Mouse (Mus musculus) R1 (cell line): ENCODE results near the gene Cox17.

Experiments
- DNase-seq: peaks from one replicate; pipeline ENCODE4 v3.0.0-alpha.2; 2018; ENCODE audit warnings: low read depth, low spot score

The Cox17 gene

DNA sequence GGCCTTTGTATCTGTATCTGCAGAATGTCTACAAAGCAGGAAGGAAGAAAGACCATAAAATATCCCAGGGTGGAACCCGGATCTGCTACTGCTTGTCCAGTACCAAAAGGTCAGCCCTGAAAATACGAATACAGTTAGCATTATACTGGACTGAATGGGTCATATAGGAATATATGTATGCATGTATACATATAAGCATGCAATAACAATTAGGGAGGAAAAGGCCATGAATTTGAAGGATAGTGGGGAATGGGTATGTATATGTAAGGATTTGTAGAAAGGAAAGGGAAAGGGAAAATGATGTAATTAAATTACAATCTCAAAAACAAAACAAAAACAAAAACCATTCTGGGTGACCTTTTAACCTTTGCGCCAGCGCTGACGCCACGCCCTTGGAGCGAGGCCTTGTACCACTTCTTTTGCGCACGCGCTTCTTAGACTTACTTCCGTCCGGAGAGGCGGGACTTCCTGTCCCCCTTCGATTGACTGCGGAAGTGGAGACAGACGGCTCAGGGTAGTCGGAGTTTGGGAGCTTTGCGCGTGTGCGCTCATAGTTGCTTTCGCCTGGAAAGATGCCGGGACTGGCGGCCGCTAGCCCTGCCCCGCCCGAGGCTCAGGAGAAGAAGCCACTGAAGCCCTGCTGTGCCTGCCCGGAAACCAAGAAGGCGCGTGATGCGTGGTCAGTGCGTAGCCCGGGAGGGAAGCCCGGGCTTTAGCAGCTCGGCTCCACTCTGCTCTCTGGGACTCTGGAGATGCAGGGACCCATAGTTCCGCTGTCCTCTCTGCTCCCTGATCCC is at the start of gene Cox17, which contains the start of gene Gm21987:
Cox17 (plus strand) TSS at position 463 of the 797 bp plus-strand sequence.
Gm21987 (plus strand) TSS at position 512 of the 797 bp plus-strand sequence.
- DNase-seq, result peak; percentile 98

DNA sequence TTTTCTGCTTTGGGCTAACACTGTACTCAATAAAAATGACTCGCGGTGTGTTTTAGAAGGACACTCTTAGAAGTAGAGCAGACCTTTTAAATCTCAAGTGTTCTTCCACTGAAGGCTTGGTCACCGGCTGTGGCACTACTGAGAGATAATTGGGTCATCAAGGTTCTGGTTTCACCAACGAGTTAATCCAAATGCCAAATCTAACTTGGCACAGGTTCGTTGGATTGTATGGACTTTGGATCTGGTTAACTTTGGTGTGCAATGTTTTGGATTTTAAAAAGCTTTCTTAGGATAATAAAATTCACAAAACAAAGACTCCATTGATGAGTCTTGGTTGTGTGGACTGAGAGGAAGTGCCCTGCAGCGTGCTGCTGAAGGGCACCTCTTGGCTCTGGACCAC is 48.4 kb upstream of the Cox17 start:
- no peak for DNase-seq

DNA sequence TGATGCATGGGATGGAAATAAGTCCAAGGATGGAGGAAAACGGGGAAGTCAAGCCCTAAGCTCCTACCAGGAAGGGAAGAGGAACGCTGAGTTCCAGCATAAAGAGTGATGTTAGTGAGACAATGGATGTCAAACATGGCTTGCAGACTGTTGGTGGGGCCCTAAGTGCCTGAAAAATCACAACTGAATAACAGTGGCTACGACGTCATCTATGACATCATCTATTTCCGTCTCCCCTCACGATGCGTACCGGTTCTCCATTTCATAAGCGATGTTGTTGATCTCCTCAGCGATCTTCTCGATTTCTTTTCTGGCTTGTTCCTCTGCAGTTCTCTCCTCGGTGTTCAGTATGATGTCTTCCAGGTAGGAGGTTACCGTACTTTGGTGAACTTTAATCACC is 44.4 kb upstream of the Cox17 start:
- no peak for DNase-seq

DNA sequence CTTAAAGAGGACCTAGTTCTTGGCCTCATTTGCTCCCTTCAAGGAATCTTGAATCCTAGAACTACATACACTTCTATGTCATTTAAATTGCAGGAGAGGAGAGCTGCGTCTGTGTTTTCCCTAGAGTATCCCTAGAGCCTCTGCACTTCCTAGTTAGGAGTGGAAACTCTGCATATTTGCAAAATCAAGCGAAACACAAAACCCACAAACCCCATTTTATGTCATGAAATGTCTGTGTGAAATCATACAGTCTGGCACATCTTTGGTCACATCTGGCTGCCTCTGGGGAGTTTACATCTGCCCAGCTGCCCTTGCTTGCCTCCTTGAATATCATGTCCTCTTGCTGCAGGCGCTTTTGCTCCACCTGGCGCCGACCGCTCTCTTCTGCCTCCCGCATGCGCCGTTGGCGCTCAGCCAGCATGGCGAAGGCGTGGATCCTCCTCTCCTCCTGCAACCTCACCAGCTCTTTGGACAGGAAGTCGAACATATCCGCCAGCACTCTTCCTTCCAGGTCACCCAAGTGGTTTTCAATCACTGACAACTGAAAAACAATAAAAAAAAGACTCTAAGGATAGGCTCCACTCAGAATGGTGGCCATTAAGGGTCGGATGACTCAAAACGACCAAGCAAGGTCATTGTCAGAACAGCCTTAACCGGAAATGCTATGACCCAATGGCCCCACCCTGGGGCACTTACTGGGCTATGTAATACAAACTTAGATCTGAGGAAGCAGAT is 42.2 kb upstream of the Cox17 start:
- peak; percentile 82 for DNase-seq

DNA sequence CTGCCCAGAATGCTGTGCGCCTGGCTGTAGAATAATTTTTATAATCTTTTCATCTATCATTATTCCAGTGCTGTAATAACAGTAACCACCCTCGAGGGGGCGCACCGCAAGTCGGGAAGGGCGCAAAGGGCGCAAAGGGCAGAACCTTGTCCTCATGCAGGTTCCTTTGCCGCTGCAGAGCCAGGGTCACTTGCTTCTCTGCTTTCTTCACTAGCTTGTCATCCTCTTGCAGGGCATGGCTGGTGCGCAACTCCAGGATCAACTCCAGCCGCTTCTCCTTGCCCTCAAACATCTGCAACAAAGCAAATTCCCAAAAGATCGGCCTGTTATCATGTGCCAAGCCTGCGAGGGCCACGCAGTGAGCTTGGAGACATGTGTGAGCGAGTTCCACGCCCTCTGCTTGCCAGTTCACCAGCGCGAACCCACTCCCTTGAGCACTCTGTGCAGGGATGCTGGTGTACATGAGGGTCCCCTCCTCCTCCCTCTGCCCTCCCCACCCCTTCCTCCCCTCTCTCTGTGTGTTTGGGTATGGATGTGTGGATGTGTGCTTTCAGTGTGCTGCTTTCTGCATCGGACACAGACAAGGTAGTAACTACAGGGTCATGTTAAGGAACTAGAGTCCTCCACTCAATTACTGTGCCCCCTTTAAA is 40.1 kb upstream of the Cox17 start:
- peak; percentile 62 for DNase-seq

DNA sequence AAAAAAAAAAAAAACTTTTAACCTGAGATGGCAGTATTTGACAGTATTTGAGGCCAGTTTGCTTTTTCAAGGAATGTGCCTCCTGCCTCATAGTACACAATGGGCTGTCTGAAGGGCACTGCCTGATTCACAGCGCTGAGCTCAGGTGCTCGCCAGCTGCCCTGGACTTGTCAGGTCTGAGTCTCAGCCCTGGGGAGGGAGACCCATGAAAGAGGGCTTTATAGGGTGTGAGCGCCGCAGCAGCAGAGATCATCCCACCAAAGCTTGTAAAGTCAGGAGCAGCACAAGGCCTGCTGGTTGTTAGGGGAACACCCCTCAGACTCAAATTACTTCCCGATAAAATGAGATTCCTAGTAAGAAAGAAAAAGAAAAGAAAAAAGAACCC is 39.6 kb upstream of the Cox17 start:
- DNase-seq, result peak; percentile 18

DNA sequence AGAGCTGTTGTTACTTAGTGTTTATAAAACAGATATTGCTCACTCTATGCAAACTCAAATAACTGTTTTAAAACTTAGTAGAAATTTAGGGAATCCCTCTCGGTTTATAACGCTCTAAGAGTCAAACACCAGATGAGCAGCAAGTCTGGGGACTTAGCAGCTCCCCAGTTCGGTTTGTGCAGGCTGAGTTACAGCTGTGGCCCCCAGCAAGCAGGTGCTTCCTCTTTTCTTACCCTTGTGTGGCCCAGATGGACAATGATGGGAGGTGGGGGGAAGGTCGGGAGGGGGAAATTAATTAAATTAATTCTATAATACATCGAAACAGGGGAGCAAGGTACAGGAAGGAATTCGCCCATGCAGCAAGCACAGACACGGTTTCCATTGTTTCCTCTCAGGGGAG is 39.1 kb upstream of the Cox17 start:
- no peak for DNase-seq

DNA sequence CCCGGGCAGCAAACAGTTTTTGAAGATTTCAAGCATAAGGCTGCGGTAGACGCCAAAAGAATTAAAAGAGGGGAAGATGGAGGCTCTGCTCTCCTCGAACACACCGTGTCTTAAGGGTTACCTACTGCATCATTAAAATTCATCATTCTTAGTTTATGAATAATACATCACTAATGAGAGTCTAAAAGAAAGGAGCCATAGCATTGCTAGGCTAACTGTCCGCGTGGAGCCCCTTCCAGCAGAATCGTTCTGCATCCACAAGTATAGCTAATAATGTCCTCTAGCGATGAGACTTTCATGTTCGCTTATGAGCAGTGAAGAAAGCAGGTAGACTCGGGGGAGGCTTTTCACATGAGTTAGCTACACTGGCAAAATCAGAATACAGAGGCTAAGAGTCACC is 38.6 kb upstream of the Cox17 start:
- no peak for DNase-seq

DNA sequence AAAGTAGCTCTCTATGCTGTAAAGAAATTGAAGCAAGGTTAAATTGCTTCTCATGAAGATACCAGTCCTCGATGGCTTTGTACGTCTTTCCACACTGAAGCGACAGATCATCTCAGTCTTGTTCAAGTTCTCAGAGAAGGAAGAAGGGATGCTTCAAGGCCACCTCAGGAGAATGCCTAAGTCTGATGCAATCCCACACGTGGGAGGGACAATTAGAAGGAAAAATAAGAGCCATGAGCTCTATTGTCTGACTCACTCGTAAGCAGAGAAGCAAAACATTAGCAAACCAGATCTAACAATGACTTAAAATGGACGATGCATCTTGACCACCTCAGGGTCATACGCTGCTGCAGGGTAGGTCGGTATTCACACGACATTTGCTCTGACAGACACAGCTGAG is 28.3 kb upstream of the Cox17 start:
- no peak for DNase-seq

DNA sequence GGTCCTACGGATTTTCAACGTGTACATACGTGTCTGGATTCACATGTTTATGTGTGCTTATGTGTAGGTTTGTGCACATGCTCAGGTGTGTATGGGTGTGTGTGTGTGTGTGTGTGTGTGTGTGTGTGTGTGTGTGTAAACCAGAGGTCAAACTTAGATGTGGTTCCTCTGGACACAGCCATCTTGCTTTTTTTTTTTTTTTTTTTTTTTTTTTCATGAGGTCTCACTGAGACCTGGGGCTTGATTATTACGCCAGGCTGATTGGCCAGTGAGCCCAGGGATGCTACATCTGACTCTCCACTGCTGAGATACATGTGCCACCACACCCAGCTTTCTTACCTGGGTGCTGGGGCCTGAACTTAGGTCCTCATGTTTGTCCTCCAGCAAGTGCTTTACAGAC is 27.7 kb upstream of the Cox17 start:
- no peak for DNase-seq

DNA sequence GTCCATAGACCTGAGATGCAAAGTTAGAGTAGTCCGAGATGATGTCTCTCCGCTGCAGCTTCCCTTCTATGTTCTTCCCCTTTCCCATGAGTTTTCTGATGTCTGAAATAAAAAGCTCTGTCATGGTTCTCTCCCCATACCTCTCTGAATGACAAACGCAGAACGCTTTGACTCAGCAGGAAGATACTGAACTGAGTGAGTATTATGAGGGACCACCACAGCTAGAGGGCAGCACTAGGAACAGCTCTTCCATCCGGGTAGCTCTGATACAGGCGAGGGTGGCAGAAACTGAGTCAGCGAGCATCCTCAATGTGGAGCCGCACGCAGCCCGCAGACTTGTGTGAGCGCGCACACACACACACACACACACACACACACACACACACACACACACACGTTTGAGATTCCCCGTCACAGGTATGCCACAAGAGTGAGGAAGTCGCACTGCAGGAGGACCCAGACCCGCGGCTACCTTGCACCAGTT is 25.3 kb upstream of the Cox17 start:
- DNase-seq, result peak; percentile 91

DNA sequence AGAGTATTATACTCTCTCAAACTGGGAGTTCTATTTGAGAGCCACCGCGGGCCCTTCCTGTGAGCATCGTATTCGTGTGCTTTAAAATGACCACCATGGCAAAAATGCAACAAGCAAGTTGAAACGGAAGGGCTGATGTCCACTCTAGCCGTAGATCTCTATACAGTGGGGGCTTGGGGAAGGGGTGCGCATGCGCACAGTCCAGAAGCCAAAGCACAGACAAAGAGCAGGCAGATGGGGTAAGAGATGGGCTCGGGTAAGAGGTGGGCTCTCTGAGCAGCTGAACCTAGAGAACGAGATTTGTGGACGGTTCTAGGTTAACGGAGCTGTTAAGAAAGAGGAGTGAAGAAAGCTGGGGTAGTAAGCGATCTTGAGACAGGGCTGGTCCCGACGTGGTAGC is 22.5 kb upstream of the Cox17 start:
- DNase-seq, result peak; percentile 78

DNA sequence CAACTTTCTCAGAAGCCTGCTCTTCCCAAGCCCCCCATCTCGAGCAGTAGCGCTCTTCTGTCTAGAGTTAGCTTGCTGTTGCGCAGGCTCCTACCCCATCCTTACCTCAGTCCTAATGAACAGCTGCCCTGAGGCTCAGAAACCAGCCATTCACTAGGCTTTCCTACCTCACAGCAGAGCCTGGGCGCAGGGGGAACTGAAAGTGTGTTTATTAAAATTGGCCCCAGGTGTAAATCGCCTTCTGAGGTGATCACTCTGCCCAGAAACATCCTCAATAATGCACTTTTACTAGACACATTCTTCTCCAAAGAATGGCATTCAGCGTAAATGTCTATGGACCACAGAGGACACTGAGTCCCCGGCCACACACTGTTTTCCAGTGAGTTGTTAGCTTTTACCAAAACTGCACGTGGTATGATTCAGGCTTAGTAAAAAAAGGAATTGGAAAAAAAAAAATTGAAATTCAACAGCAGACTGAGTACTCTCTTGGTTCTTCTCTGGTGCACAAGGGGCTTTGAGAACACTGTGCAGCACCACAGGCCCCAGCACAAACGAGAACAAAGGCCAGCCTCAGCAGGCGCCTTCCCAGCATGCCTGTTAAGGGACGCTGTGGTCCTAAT is 19.9 kb upstream of the Cox17 start:
- DNase-seq, result no peak

DNA sequence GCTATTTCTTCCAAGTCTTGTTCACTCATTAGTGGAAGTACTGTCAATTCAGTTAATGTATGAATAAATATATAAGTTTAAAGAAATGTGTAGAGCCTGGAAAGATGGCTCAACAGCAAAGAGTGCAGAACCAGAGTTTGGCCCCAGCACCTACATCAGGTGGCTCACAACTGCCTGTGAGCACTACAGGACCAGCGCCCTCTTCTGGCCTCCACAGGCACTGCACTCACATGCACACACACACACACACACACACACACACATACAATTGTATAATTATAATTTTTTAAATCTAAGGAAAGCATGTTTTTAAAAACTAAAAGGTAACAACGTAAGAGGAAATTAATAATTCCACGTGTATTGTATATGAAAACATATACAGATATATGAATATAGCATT is 17.5 kb upstream of the Cox17 start:
- DNase-seq, result peak; percentile 28

DNA sequence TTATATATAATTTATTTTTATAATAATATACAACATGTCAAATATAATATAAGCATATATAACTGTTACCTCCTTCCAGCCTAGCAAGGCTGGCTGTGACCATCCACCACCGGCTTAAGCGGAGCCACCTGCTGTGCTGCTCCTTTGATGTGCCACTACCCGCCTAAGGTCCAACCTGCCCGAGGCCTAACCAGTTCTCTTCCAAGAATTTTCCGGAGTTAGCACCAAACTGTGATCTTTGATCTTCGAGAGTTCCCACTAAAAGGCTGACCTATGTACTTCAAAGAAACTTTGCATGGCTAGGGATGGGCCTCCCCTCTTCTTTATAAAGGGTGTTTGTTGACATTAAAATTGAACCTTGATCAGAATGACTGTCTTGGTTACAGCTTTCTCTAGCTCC is 12.4 kb upstream of the Cox17 start:
- DNase-seq, result no peak

DNA sequence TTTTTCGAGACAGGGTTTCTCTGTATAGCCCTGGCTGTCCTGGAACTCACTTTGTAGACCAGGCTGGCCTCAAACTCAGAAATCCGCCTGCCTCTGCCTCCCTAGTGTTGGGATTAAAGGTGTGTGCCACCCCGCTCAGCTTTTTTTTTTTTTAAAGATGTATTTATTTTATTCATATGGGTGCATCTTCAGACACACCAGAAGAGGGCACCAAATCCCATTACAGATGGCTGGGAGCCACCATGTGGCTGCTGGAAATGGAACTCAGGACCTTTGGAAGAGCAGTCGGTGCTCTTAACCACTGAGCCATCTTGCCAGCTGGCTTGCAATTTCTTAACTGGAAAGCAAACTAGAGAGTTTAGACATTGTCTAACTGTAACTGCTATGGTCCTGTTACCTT is 8.7 kb upstream of the Cox17 start:
- peak; percentile 29 for DNase-seq

DNA sequence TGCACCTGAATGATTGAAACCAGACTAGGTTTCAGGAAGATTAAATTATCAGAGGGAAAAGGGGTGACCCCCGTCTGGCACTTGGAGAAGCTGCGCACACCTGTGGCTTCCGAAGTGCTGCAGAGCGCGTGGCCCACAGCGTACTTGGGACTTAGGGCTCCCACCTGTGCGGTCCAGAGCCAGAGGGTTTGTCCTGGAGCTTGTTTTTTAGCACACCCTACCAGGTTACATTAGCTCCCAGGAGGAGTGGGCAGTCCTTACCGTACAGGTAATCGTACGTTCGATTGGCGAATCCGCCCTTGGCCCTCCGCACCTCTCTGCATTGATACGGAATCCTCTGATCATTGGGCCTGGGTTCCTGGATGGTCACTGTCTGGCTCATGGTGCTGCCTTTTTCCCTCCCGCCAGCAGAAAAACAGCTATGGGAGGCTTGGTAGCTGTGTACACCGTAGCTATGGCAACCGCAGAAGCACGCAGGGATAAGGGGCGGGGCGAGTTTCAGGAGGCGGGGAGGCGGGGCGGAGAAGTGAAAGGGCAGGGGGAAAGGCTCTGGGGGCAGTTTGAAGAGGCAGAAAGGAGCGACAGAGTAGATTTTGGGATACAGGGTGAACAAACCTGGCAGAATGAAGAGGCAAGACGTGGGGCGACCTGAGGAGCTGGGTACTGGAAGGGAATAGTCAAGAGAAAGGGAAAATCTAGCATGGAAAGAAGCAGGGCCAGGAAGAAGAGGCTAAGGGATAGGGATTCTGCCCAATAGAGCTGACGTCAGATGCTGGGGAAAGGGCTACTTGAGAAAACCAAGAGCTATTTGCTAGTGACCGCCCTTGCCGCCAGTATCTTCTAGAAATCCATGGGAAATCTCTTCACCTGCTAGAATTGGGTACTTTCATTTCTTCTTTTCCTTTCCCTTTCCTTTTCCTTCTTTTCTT is 5.1 kb upstream of the Cox17 start, which contains the start of gene Maats1:
Maats1 (minus strand) TSS at position 748 of the 929 bp plus-strand sequence.
- peak; percentile 94 for DNase-seq

DNA sequence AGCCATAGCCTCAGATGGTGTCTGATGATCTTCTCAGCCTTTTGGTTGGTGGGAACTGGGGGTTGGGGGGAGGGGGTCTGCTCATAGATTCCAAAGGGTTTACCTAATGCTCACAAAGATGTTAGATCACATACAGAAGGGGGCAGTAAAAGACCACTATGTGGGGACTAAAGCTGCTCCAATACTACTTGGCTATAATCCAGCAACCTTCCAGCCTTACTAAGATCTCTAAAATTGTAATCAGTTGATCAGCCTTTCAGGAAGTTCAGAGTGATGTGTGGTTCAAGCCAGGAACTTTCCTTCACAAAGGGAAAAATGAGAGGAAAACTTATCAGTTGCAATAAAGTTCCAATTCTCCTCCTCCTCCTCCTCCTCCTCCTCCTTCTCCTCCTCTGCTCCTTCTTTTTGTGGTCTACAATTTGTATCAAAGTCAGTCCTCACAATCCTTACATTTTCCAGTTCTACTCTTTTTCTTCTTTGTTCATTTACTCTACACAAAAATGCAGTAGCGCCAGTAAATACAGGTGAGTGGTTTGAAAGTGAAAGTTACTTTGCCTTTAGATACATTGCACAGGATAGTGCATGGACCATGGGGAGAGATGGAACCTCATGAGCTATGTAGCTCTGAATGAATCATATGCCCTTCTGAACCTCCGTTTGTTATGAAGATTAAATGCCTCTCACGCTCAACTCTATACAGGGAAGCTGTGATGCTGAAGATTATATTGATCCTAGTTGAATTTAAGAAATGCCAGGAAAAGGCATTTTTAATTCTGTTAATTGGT is 1.7 kb upstream of the Cox17 start:
- DNase-seq, result peak; percentile 81

DNA sequence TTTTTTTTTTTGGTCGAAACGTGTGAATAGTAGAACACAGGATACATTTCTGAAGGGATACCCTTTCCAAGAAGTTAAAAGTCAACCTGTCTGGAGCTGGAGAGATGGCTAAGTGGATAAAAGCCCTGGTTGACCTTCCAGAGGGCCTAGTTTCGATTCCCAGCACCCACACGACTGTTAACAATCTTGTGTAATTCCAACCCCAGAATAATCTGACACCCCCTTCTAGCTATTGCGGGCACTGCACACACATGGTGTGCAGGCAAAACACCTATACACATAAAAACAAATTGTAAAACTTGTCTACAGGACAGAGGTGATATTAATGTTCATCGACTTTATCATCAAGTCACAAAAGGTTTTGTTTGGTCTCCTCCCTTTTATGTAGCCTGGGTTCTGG is 797 bp downstream of the Cox17 start:
- DNase-seq, result no peak

DNA sequence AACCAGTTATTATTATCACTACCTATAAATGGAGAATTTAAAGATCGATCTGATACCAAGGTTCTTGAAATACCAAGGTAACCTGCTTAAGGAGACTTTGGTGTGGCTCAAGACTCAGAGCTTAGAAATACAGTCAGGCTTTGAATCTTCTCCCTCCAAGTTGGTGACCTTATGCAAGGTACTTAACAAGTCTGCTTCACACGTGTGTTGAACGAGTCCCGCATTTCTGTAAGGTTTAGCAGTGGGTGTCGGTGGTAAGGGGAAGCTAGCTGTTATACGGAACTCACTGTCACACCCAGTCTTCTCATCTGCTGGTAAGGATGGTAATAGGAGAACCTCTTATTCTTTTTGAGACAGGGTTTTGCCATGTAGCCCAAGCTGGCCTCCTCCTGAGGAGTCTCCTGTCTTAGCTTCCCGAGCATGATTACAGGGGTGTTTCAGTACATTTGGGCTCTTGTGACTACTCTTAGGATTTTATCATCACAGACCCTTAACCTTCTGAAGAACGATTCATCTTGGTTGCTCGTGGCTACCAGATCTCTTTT is 1.5 kb downstream of the Cox17 start:
- DNase-seq, result peak; percentile 16
